Mouse (Mus musculus): ENCODE data around the gene Ccr9. TPM values are rescaled to one million over a fixed set of nuclear protein-coding genes. Genes with fewer than 3 reads are reported as not detected.
"Not testable (repeated sequence)": the region's sequence is repeated elsewhere in the genome, so short reads cannot be mapped to it uniquely, and the experiment has no call there.

The Ccr9 gene
- polyA plus RNA-seq, 1 experiment, result not detected

- no peak overlapping the region for H3K4me3 ChIP-seq (ENCODE audit: insufficient read depth, low read length)
- no peak for TF ChIP-seq CTCF (IDR thresholded peaks at IDR 0.05; ENCODE audit: borderline replicate concordance, insufficient read depth, low read length)
- TF ChIP-seq POLR2A (IDR thresholded peaks at IDR 0.05; ENCODE audit: low read depth, low read length), result no peak
- H3K27ac ChIP-seq (ENCODE audit: insufficient read depth, low read length), result no peak overlapping the region
- no peaks in the 10 kb centered on the region for H3K4me1 ChIP-seq (ENCODE audit: control insufficient read depth, insufficient read depth, low read length)
Measured at GRCm38 (mm10) chr9:123657457-123657856, 20.8 kb upstream of the Ccr9 start.

DNA sequence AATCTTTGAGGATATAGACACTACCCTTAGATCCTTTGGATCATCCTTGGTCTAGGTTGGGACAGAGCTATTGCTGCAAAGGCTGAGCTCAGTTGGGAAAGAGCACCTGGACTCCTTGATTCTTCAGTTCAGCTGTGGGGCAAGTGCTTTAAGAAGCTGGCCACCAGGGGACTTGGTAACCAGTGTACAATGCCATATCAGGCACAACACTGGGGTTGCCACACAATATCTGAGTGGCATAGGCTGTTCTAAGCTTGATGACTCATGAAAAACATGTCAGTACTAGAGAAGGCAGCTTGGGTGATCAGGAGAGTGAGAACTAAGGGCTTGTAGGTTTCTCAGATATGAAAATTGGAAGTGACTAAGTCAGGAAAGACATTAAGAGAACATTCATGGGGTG, 19.3 kb upstream of the Ccr9 start:
- TF ChIP-seq CTCF (IDR thresholded peaks at IDR 0.05; ENCODE audit: borderline replicate concordance, insufficient read depth, low read length), result no peak
- no peak for TF ChIP-seq POLR2A (IDR thresholded peaks at IDR 0.05; ENCODE audit: low read depth, low read length)
- H3K4me3 ChIP-seq (ENCODE audit: insufficient read depth, low read length), result no peak overlapping the region
- H3K27ac ChIP-seq (ENCODE audit: insufficient read depth, low read length), result no peak overlapping the region
- H3K4me1 ChIP-seq (ENCODE audit: control insufficient read depth, insufficient read depth, low read length), result no peaks in the 10 kb centered on the region

GRCm38 (mm10) chr9:123659986-123660676, 18.1 kb upstream of the Ccr9 start:
- not testable (repeated sequence) for H3K4me3 ChIP-seq (ENCODE audit: insufficient read depth, low read length); H3K4me1 ChIP-seq (ENCODE audit: control insufficient read depth, insufficient read depth, low read length)

DNA sequence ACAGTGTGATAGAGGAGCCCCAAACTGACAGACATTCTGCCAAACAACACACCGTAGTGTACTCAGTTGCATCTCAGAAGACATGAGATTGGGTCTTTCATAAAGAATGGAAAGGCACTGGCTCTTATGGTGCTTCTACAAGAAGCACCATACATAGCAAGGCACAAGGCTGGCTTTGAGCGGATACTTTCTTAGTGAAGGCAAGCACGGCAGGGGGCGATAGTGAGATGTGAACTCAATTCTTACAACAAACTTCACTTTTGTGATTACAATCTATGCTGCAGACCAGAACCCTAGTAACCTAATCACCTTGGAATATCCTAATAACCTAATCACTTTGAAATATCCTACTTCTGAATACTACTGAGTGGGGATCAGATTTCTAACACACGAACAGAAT, 12.6 kb upstream of the Ccr9 start:
- no peak overlapping the region for H3K4me3 ChIP-seq (ENCODE audit: insufficient read depth, low read length)
- no peaks in the 10 kb centered on the region for H3K4me1 ChIP-seq (ENCODE audit: control insufficient read depth, insufficient read depth, low read length)
- TF ChIP-seq CTCF (IDR thresholded peaks at IDR 0.05; ENCODE audit: borderline replicate concordance, insufficient read depth, low read length), result peak; percentile 27; the same call in 1 of the 2 replicates
- TF ChIP-seq POLR2A (IDR thresholded peaks at IDR 0.05; ENCODE audit: low read depth, low read length), result no peak
- H3K27ac ChIP-seq (ENCODE audit: insufficient read depth, low read length), result no peak overlapping the region

More at GRCm38 (mm10) chr9:123659986-123660676, 18.1 kb upstream of the Ccr9 start:
- not testable (repeated sequence) for H3K27ac ChIP-seq (ENCODE audit: insufficient read depth, low read length)

- TF ChIP-seq POLR2A (IDR thresholded peaks at IDR 0.05; ENCODE audit: low read depth, low read length) (no peak), CTCF (IDR thresholded peaks at IDR 0.05; ENCODE audit: borderline replicate concordance, insufficient read depth, low read length) (no peak)
- H3K4me3 ChIP-seq (ENCODE audit: insufficient read depth, low read length), result no peak overlapping the region
- H3K4me1 ChIP-seq (ENCODE audit: control insufficient read depth, insufficient read depth, low read length), result no peaks in the 10 kb centered on the region
- H3K27ac ChIP-seq (ENCODE audit: insufficient read depth, low read length), result no peak overlapping the region
Measured at GRCm38 (mm10) chr9:123679198-123679597, 959 bp downstream of the Ccr9 start.

GRCm38 (mm10) chr9:123683704-123684103, 5.5 kb downstream of the Ccr9 start:
- no peak for TF ChIP-seq POLR2A (IDR thresholded peaks at IDR 0.05; ENCODE audit: low read depth, low read length)
- no peak for TF ChIP-seq CTCF (IDR thresholded peaks at IDR 0.05; ENCODE audit: borderline replicate concordance, insufficient read depth, low read length)
- Histone ChIP-seq H3K27ac (ENCODE audit: insufficient read depth, low read length) (no peak overlapping the region), H3K4me1 (ENCODE audit: control insufficient read depth, insufficient read depth, low read length) (no peaks in the 10 kb centered on the region), H3K4me3 (ENCODE audit: insufficient read depth, low read length) (no peak overlapping the region)

DNA sequence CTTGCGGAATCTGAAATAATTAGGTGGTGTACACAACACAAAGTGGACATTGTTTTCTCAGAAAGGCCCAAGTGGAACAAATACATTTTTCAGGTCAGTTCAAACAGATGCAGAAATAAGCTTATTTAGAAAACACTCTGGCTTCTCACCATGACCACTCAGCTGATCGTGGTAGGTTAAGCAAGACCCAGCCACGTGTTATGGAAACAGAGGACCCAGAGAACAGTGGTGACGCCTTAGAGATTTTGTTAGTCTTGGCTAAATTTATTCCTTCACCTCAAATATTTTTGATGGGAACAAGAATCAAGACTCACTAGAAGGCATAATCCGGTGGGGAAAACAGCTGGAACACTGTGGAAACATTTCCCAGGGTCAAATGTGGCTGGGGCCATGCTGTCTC, 8.0 kb downstream of the Ccr9 start:
- H3K27ac ChIP-seq (ENCODE audit: insufficient read depth, low read length), result no peak overlapping the region
- TF ChIP-seq CTCF (IDR thresholded peaks at IDR 0.05; ENCODE audit: borderline replicate concordance, insufficient read depth, low read length) (no peak), POLR2A (IDR thresholded peaks at IDR 0.05; ENCODE audit: low read depth, low read length) (no peak)
- H3K4me1 ChIP-seq (ENCODE audit: control insufficient read depth, insufficient read depth, low read length), result no peaks in the 10 kb centered on the region
- H3K4me3 ChIP-seq (ENCODE audit: insufficient read depth, low read length), result no peak overlapping the region

GRCm38 (mm10) chr9:123688227-123688626, 10.0 kb downstream of the Ccr9 start:
- Histone ChIP-seq H3K27ac (ENCODE audit: insufficient read depth, low read length) (no peak overlapping the region), H3K4me3 (ENCODE audit: insufficient read depth, low read length) (no peak overlapping the region), H3K4me1 (ENCODE audit: control insufficient read depth, insufficient read depth, low read length) (no peaks in the 10 kb centered on the region)
- TF ChIP-seq CTCF (IDR thresholded peaks at IDR 0.05; ENCODE audit: borderline replicate concordance, insufficient read depth, low read length) (no peak), POLR2A (IDR thresholded peaks at IDR 0.05; ENCODE audit: low read depth, low read length) (no peak)

GRCm38 (mm10) chr9:123695634-123696302, 17.5 kb downstream of the Ccr9 start:
- no peak for TF ChIP-seq CTCF (IDR thresholded peaks at IDR 0.05; ENCODE audit: borderline replicate concordance, insufficient read depth, low read length)
- TF ChIP-seq POLR2A (IDR thresholded peaks at IDR 0.05; ENCODE audit: low read depth, low read length), result no peak
- Histone ChIP-seq H3K4me3 (ENCODE audit: insufficient read depth, low read length) (no peak overlapping the region), H3K4me1 (ENCODE audit: control insufficient read depth, insufficient read depth, low read length) (no peaks in the 10 kb centered on the region), H3K27ac (ENCODE audit: insufficient read depth, low read length) (no peak overlapping the region)

DNA sequence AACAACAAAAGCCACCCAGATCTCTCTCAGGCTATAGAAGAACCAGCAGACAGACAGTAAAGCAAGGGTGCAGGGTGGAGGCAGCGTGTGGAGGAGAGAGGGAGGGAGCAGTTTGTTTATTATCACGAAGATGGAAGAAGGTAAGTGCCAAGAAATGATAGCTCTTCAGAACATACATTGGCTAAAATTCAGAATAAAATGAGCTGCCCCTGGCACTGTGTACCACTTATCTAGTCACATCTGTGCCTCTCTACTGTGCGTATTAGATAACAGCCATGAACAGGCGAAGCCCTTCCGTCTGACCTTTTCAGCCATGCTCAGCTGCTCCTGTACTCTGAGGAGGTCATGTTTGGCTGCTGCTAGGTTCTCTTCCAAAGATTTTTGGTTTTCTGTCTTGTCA, 23.6 kb downstream of the Ccr9 start:
- no peak overlapping the region for H3K4me3 ChIP-seq (ENCODE audit: insufficient read depth, low read length)
- no peak overlapping the region for H3K27ac ChIP-seq (ENCODE audit: insufficient read depth, low read length)
- no peak for TF ChIP-seq POLR2A (IDR thresholded peaks at IDR 0.05; ENCODE audit: low read depth, low read length)
- TF ChIP-seq CTCF (IDR thresholded peaks at IDR 0.05; ENCODE audit: borderline replicate concordance, insufficient read depth, low read length), result no peak
- H3K4me1 ChIP-seq (ENCODE audit: control insufficient read depth, insufficient read depth, low read length), result no peaks in the 10 kb centered on the region

All from embryonic fibroblast, embryonic 13.5 days (primary cell).